Comparison of ENCODE assay signal across 23 mouse cellular contexts in the genomic region with DNA sequence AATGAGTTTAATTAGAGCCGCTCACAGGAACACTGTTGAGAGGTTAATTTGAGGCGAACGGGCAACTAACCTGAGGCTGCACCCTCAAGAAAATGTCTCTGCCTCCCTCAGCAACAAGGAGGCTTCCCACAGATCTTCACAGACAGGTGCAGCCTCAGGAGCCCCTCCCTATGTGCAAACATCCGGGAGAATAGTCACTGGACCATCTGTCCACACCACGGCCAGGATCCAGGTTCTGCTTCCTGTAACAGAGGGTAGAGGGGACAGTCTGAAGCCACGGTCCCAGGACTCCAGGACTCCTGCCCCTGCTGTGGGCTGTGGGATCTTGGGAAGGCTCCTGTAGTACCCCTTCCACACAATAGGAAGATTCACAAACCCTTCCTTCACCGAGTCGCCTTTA.
DNase-seq lines count a peak whose midpoint lies in the region; ATAC-seq lines count a peak whose summit lies in the region.
"Had no signal": no experiment of that assay in that cellular context is flagged by ENCODE, and none has a peak within 500 bp of the region (broad histone marks: within the 10 kb centered on the region; RNA-seq: fewer than 3 reads in every experiment).

No protein-coding gene starts in this region.

- peaks cover 10% of the 10 kb centered on the region for H3K4me1 ChIP-seq in midbrain, embryonic 15.5 days
- H3K4me1 ChIP-seq in midbrain, embryonic 16.5 days (ENCODE audit: control insufficient read depth, insufficient read depth, low read length), result peaks cover 2% of the 10 kb centered on the region
- H3K4me1 ChIP-seq in hindbrain, embryonic 16.5 days (ENCODE audit: control insufficient read depth, insufficient read depth, low read depth, low read length), result peaks cover 5% of the 10 kb centered on the region
- H3K4me1 ChIP-seq: embryonic facial prominence, embryonic 12.5 days; limb, embryonic 12.5 days; midbrain, embryonic 12.5 days had no signal

- H3K27ac ChIP-seq in midbrain, embryonic 15.5 days, result peak overlapping the region; percentile 45; the same call in 1 of the 2 replicates
- H3K27ac ChIP-seq in midbrain, embryonic 16.5 days (ENCODE audit: low read length), result no peak overlapping the region; the same call in 1 of the 2 replicates
- H3K27ac ChIP-seq in hindbrain, embryonic 16.5 days (ENCODE audit: low read depth, low read length), result no peak overlapping the region; the same call in 1 of the 2 replicates
- H3K27ac ChIP-seq: embryonic facial prominence, embryonic 12.5 days; limb, embryonic 12.5 days; macrophage; midbrain, embryonic 12.5 days had no signal

- H3K4me2 ChIP-seq in midbrain, embryonic 15.5 days, result no peak overlapping the region
- H3K4me2 ChIP-seq in midbrain, embryonic 16.5 days (ENCODE audit: low read length), result no peak overlapping the region
- H3K4me2 ChIP-seq in hindbrain, embryonic 16.5 days (ENCODE audit: low read length), result peak overlapping the region; percentile 17; the same call in 1 of the 2 replicates
- H3K4me2 ChIP-seq: embryonic facial prominence, embryonic 12.5 days; limb, embryonic 12.5 days; liver, embryonic 11.5 days; midbrain, embryonic 12.5 days had no signal

- no peak overlapping the region for H3K4me3 ChIP-seq in midbrain, embryonic 15.5 days
- no peak overlapping the region for H3K4me3 ChIP-seq in midbrain, embryonic 16.5 days (ENCODE audit: low read depth, low read length)
- H3K4me3 ChIP-seq in hindbrain, embryonic 16.5 days (ENCODE audit: low read length), result no peak overlapping the region
- H3K4me3 ChIP-seq: embryonic facial prominence, embryonic 12.5 days; limb, embryonic 12.5 days; midbrain, embryonic 12.5 days; myocyte had no signal

- ATAC-seq in midbrain, embryonic 15.5 days (replicated peaks), result no peak
- ATAC-seq in midbrain, embryonic 16.5 days, result no peak
- ATAC-seq in hindbrain, embryonic 16.5 days, result no peak
- ATAC-seq: inflammation-experienced regulatory T-cells, adult 6 months; liver, postnatal 0 days; lung, postnatal 0 days had no signal

- H3K36me3 ChIP-seq in midbrain, embryonic 15.5 days (replicated peaks), result no peaks in the 10 kb centered on the region
- no peaks in the 10 kb centered on the region for H3K36me3 ChIP-seq in midbrain, embryonic 16.5 days (ENCODE audit: control insufficient read depth, insufficient read depth, low read length)
- no peaks in the 10 kb centered on the region for H3K36me3 ChIP-seq in hindbrain, embryonic 16.5 days (ENCODE audit: control insufficient read depth, insufficient read depth, low read length)
- H3K36me3 ChIP-seq: embryonic facial prominence, embryonic 12.5 days; limb, embryonic 12.5 days; midbrain, embryonic 12.5 days had no signal

- peak; percentile 4 for DNase-seq in cerebellum, adult 9-11 months
- DNase-seq in cerebellum, adult 11 months, result no peak
- DNase-seq in heart, adult 11 months, result peak; percentile 82
- no peak for DNase-seq in heart, postnatal 14 days
- DNase-seq in layer of hippocampus, adult 9-10 months (ENCODE audit: low spot score), result no peak
- DNase-seq: adrenal gland, postnatal 14 days; gastrocnemius, postnatal 36 days; heart, postnatal 36 days; kidney, adult 9 months; kidney, postnatal 25 days; liver, postnatal 0 days; thymus, postnatal 25 days had no signal

- no peaks in the 10 kb centered on the region for H3K9me3 ChIP-seq in midbrain, embryonic 15.5 days
- H3K9me3 ChIP-seq in midbrain, embryonic 16.5 days (replicated peaks; ENCODE audit: control insufficient read depth, low read length, poor library complexity, severe bottlenecking), result no peaks in the 10 kb centered on the region
- H3K9me3 ChIP-seq in hindbrain, embryonic 16.5 days (ENCODE audit: control insufficient read depth, low read length), result no peaks in the 10 kb centered on the region
- H3K9me3 ChIP-seq: embryonic facial prominence, embryonic 12.5 days; limb, embryonic 12.5 days; midbrain, embryonic 12.5 days had no signal

- peak overlapping the region; percentile 22; the same call in 1 of the 2 replicates for H3K9ac ChIP-seq in midbrain, embryonic 15.5 days
- H3K9ac ChIP-seq in midbrain, embryonic 16.5 days (ENCODE audit: low read depth, low read length), result no peak overlapping the region
- 0 out of 2 replicates have a peak overlapping the region, but pooled peaks have one; percentile 22 for H3K9ac ChIP-seq in hindbrain, embryonic 16.5 days (ENCODE audit: low read depth, low read length)
- H3K9ac ChIP-seq: embryonic facial prominence, embryonic 12.5 days; limb, embryonic 12.5 days; liver, postnatal 0 days; midbrain, embryonic 12.5 days had no signal

- H3K27me3 ChIP-seq in midbrain, embryonic 15.5 days (replicated peaks), result no peaks in the 10 kb centered on the region
- no peaks in the 10 kb centered on the region for H3K27me3 ChIP-seq in midbrain, embryonic 16.5 days (ENCODE audit: control insufficient read depth, insufficient read depth, low read depth, low read length)
- H3K27me3 ChIP-seq in hindbrain, embryonic 16.5 days (replicated peaks; ENCODE audit: control insufficient read depth, insufficient read depth, low read length), result no peaks in the 10 kb centered on the region
- H3K27me3 ChIP-seq: embryonic facial prominence, embryonic 12.5 days; limb, embryonic 12.5 days; midbrain, embryonic 12.5 days had no signal

- intact Hi-C loops in heart, postnatal 14 days (cut with DNase I), result no loop called here

- 71% methylated on average over 8 of the region's 8 CpGs for WGBS in midbrain, embryonic 15.5 days
- WGBS in midbrain, embryonic 16.5 days, result 62% methylated on average over 8 of the region's 8 CpGs
- 61% methylated on average over 8 of the region's 8 CpGs for WGBS in hindbrain, embryonic 16.5 days

Comparison
In these comparisons a context has a peak if more than half of its experiments do, and no peak if none do; other contexts are left out.
1. DNase-seq: peak in cerebellum, adult 9-11 months (single experiment) and heart, adult 11 months (single experiment); none in cerebellum, adult 11 months (single experiment), heart, postnatal 14 days (0 of 2) and layer of hippocampus, adult 9-10 months (single experiment).